Mouse (Mus musculus) myocyte (in vitro differentiated cells): Measurements from ENCODE around the gene Epas1. TPM values are rescaled to one million over a fixed set of nuclear protein-coding genes. Genes with fewer than 3 reads are reported as not detected.

ENCODE experiments used
- H3K27me3 ChIP-seq: one replicate; pipeline ENCODE4 v1.6.1; 2011; ENCODE audit not compliant: control insufficient read depth, insufficient read depth, insufficient read length
- H3K36me3 ChIP-seq: one replicate; pipeline ENCODE4 v1.6.1; 2011; ENCODE audit not compliant: control insufficient read depth, insufficient read depth
- H3K4me2 ChIP-seq: one replicate; pipeline ENCODE4 v1.6.1; 2011; ENCODE audit warnings: low read depth, control low read depth
- H3K4me3 ChIP-seq: one replicate; pipeline ENCODE4 v1.5.1; 2011; ENCODE audit warnings: mild to moderate bottlenecking, control low read depth, moderate library complexity
- H3K79me2 ChIP-seq: one replicate; pipeline ENCODE4 v1.6.1; 2011; ENCODE audit not compliant: control insufficient read depth, insufficient read depth
- H3ac ChIP-seq: one replicate; pipeline ENCODE4 v1.6.1; 2011; ENCODE audit not compliant: control insufficient read depth, insufficient read length
- CEBPB ChIP-seq: IDR thresholded peaks from 2 replicates; pipeline ENCODE4 v1.6.1; 2011; ENCODE audit warnings: mild to moderate bottlenecking, moderate library complexity; ENCODE audit not compliant: poor library complexity, insufficient read depth, severe bottlenecking
- E2F4 ChIP-seq: IDR thresholded peaks from one replicate; pipeline ENCODE4 v1.6.1; 2011; ENCODE audit warnings: mild to moderate bottlenecking, control low read depth, moderate library complexity; ENCODE audit not compliant: insufficient read depth
- MAX ChIP-seq: IDR thresholded peaks from one replicate; pipeline ENCODE4 v1.6.1; 2011; ENCODE audit warnings: low read depth, mild to moderate bottlenecking, control low read depth
- MYOD1 ChIP-seq, 3 experiments: IDR thresholded peaks; one replicate each; pipeline ENCODE4 v1.6.1; 2011; ENCODE audit warnings: control low read depth in 2 of 3, low read depth in 2 of 3, mild to moderate bottlenecking in 2 of 3, moderate library complexity in 1 of 3; ENCODE audit not compliant: insufficient read length in 2 of 3, control insufficient read depth in 1 of 3
- MYOG ChIP-seq, 3 experiments: IDR thresholded peaks; one replicate each; pipeline ENCODE4 v1.6.1; 2011; ENCODE audit warnings: control low read depth in 2 of 3, low read depth in 2 of 3, mild to moderate bottlenecking in 2 of 3; ENCODE audit not compliant: insufficient read length in 2 of 3, control insufficient read depth in 1 of 3, insufficient read depth in 1 of 3
- POLR2A ChIP-seq: IDR thresholded peaks from one replicate; pipeline ENCODE4 v1.6.1; 2011; ENCODE audit warnings: low read depth, mild to moderate bottlenecking, control low read depth, moderate library complexity; ENCODE audit not compliant: insufficient read length
- POLR2AphosphoS2 ChIP-seq: IDR thresholded peaks from one replicate; pipeline ENCODE4 v1.6.1; 2011; ENCODE audit warnings: low read depth, control low read depth; ENCODE audit not compliant: insufficient read length
- REST ChIP-seq: IDR thresholded peaks from one replicate; pipeline ENCODE4 v1.6.1; 2011; ENCODE audit warnings: mild to moderate bottlenecking, control low read depth, moderate library complexity; ENCODE audit not compliant: insufficient read depth, insufficient read length
- SRF ChIP-seq: IDR thresholded peaks from one replicate; pipeline ENCODE4 v1.6.1; 2011; ENCODE audit warnings: low read depth; ENCODE audit not compliant: control insufficient read depth, insufficient read length
- TCF12 ChIP-seq: IDR thresholded peaks from one replicate; pipeline ENCODE4 v1.6.1; 2011; ENCODE audit warnings: mild to moderate bottlenecking, control low read depth; ENCODE audit not compliant: poor library complexity, insufficient read depth, severe bottlenecking
- TCF3 ChIP-seq: IDR thresholded peaks from one replicate; pipeline ENCODE4 v1.6.1; 2011; ENCODE audit warnings: low read depth, control low read depth; ENCODE audit not compliant: insufficient read length
- USF1 ChIP-seq: IDR thresholded peaks from one replicate; pipeline ENCODE4 v1.6.1; 2011; ENCODE audit warnings: low read depth, mild to moderate bottlenecking, control low read depth, moderate library complexity
- polyA plus RNA-seq: library from polyadenylated mRNA; unstranded; fragments of >200 nt; fragmentation: generic; extraction: Trizol; gene quantifications from one replicate; pipeline ENCODE4 v1.2.1, GENCODE M21; 2012; ENCODE audit warnings: missing spikeins

Gene Epas1
- polyA plus RNA-seq, 1 experiment = 0.06 TPM

DNA sequence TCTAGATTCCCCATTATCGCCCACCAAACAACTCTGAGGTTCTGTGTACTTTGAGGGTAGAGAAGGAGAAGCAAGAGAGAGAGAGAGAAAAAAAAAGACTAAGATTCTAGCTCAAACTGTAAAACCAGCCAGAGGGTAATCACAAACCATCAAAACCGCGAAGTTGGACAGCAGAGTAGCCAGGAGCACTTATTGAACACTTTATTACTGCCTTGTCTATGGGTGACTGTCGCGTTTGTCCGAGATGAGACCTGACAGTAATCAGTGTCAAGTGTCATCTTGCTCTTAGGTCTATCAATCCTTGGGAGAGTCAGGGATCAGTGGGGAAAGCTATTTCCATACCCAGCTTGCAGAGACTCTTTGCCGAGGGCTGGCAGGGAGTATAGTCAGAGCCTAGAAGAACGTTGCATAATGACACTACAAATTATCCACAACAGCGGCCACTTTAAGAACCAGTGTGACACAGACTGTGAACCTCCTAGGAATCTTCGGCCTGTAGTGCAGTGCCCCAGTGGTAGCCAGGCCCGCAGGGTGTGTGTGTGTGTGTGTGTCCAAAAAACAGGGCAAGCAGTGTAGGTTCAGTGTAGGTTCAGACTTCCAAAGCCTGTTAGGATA, 2.2 kb downstream of the Epas1 start:
- H3K4me3 ChIP-seq = no peak overlapping the region
- no peak for TF ChIP-seq TCF12
- no peak for TF ChIP-seq POLR2A
- TF ChIP-seq TCF3 = no peak
- TF ChIP-seq MYOD1 (IDR thresholded peaks at IDR 0.05; ENCODE audit: control insufficient read depth in 1 of 3, insufficient read length in 2 of 3, low read depth in 2 of 3) = no peak
- TF ChIP-seq REST = no peak
- TF ChIP-seq MYOG (IDR thresholded peaks at IDR 0.05; ENCODE audit: control insufficient read depth in 1 of 3, insufficient read depth in 1 of 3, insufficient read length in 2 of 3, low read depth in 2 of 3) = no peak
- TF ChIP-seq MAX = no peak
- no peak for TF ChIP-seq CEBPB
- TF ChIP-seq E2F4 = no peak
- TF ChIP-seq USF1 = no peak
- no peak for TF ChIP-seq POLR2AphosphoS2
- no peak for TF ChIP-seq SRF
- H3K27me3 ChIP-seq = peaks cover 18% of the 10 kb centered on the region

DNA sequence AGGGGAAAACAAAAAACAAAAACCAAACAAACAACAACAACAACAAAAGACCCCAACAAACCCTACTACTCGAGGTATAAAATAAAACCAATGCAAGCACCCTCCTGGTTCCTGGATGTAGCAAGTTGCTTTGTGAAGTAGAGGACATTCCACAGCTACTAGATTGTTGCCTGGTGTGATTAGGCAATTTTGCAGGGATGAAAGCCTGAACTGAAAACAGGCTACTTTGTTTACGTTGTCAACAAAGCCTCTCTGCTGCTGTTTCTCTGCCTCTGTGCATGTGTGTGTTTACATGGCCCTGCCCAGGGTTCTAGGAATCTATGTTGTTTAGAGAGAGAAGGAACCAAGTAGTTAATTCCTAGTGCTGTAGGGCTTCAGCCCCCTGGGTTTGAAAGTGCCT, 4.1 kb downstream of the Epas1 start:
- TF ChIP-seq POLR2AphosphoS2 (no peak), TCF12 (no peak), SRF (no peak), MAX (no peak), E2F4 (no peak), POLR2A (no peak), REST (no peak), USF1 (no peak), CEBPB (no peak), MYOG (IDR thresholded peaks at IDR 0.05; ENCODE audit: control insufficient read depth in 1 of 3, insufficient read depth in 1 of 3, insufficient read length in 2 of 3, low read depth in 2 of 3) (no peak), MYOD1 (IDR thresholded peaks at IDR 0.05; ENCODE audit: control insufficient read depth in 1 of 3, insufficient read length in 2 of 3, low read depth in 2 of 3) (no peak), TCF3 (no peak)
- no peaks in the 10 kb centered on the region for H3K79me2 ChIP-seq
- no peaks in the 10 kb centered on the region for H3K36me3 ChIP-seq
- no peak overlapping the region for H3K4me2 ChIP-seq
- no peak overlapping the region for H3K4me3 ChIP-seq
- no peak overlapping the region for H3ac ChIP-seq
- H3K27me3 ChIP-seq = peaks cover 18% of the 10 kb centered on the region

More for the DNA sequence above, 2.2 kb downstream of the Epas1 start:
- Histone ChIP-seq H3K36me3 (no peaks in the 10 kb centered on the region), H3ac (no peak overlapping the region), H3K4me2 (no peak overlapping the region), H3K79me2 (no peaks in the 10 kb centered on the region)

DNA sequence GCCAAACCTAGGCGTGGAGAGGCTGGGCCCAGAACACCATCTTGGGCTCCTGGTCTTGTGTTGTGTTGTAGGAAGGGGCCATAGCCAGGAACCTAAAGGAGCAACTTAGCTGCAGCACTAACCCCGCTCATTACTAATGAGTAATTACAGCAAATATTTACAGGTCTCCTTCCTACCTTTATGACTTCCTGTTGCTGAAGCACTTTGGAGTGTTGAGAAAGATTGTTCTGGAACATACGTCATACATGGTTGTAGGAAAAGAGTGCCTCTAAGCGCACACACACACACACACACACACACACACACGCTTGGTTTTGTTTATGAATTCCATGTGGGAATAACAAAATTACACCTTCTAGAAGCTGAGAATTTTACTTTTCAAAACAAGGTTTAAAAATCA, 8.4 kb downstream of the Epas1 start:
- Histone ChIP-seq H3K4me2 (no peak overlapping the region), H3K79me2 (no peaks in the 10 kb centered on the region), H3K36me3 (no peaks in the 10 kb centered on the region), H3K27me3 (no peaks in the 10 kb centered on the region), H3ac (no peak overlapping the region), H3K4me3 (no peak overlapping the region)
- TF ChIP-seq CEBPB = no peak
- no peak for TF ChIP-seq POLR2AphosphoS2
- no peak for TF ChIP-seq MYOD1 (IDR thresholded peaks at IDR 0.05; ENCODE audit: control insufficient read depth in 1 of 3, insufficient read length in 2 of 3, low read depth in 2 of 3)
- TF ChIP-seq MAX = no peak
- no peak for TF ChIP-seq TCF12
- no peak for TF ChIP-seq SRF
- TF ChIP-seq MYOG (IDR thresholded peaks at IDR 0.05; ENCODE audit: control insufficient read depth in 1 of 3, insufficient read depth in 1 of 3, insufficient read length in 2 of 3, low read depth in 2 of 3) = no peak
- TF ChIP-seq E2F4 = no peak
- TF ChIP-seq POLR2A = no peak
- TF ChIP-seq TCF3 = no peak
- no peak for TF ChIP-seq REST
- no peak for TF ChIP-seq USF1

DNA sequence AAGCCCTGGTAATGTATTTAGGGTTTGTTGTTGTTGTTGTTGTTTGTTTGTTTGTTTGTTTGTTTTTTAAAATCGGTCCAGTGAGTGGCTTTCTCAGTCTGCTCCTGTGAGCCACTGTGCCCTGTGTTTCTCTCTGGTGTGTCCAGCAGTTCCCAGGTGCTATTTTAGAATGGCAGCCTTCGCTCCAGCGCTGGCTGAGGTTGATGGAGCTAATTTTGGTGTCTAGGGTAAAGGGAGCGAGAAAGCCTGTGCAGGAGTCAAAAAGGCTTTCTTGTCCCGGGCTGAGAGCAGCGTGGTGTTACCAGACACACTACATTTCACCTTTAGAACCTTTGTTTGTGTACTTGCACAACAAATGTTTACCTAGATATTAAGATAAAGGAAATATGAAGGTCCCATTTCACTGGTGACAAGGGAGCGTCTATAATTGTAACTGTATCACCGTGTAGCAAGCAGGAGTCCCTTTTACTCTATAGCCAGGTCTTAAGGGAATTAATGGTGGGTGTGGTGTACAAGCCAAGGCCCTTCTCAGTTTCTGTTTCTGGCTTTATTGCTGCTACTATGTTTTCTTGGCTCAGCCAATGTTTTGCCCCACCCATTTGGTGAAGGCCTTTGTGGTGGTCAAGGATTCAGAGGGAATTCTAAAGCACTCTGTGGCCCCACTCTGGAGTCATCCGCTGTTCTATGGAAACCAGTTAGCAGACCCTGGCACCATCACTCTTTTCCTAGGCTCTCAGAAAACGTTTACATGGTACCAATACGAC, 9.2 kb downstream of the Epas1 start:
- no peak overlapping the region for H3K4me2 ChIP-seq
- no peaks in the 10 kb centered on the region for H3K79me2 ChIP-seq
- no peaks in the 10 kb centered on the region for H3K36me3 ChIP-seq
- no peak overlapping the region for H3ac ChIP-seq
- no peak overlapping the region for H3K4me3 ChIP-seq
- no peaks in the 10 kb centered on the region for H3K27me3 ChIP-seq
- TF ChIP-seq SRF = no peak
- no peak for TF ChIP-seq E2F4
- TF ChIP-seq REST = no peak
- no peak for TF ChIP-seq POLR2AphosphoS2
- no peak for TF ChIP-seq TCF12
- TF ChIP-seq TCF3 = no peak
- TF ChIP-seq POLR2A = no peak
- TF ChIP-seq MYOG (IDR thresholded peaks at IDR 0.05; ENCODE audit: control insufficient read depth in 1 of 3, insufficient read depth in 1 of 3, insufficient read length in 2 of 3, low read depth in 2 of 3) = no peak
- no peak for TF ChIP-seq MAX
- TF ChIP-seq CEBPB = no peak
- TF ChIP-seq USF1 = no peak
- no peak for TF ChIP-seq MYOD1 (IDR thresholded peaks at IDR 0.05; ENCODE audit: control insufficient read depth in 1 of 3, insufficient read length in 2 of 3, low read depth in 2 of 3)
